Mouse (Mus musculus): ENCODE data around the gene Carns1. TPM values are rescaled to one million over a fixed set of nuclear protein-coding genes. Genes with fewer than 3 reads are reported as not detected.

The Carns1 gene
- total and polyA plus RNA-seq, 3 experiments = 24.4 to 78.0 (median 27.0) TPM

- no peak overlapping the region for H3K27ac ChIP-seq
- H3K4me3 ChIP-seq = no peak overlapping the region
- DNase-seq = no peak
- H3K4me1 ChIP-seq (ENCODE audit: control insufficient read depth, insufficient read depth, low read length) = peaks cover 5% of the 10 kb centered on the region
- intact Hi-C loops (cut with DNase I) = no loop called here
- H3K27me3 ChIP-seq (ENCODE audit: control insufficient read depth, insufficient read depth, low read length) = no peaks in the 10 kb centered on the region
- no peak for TF ChIP-seq CTCF (IDR thresholded peaks at IDR 0.05)
- TF ChIP-seq EP300 (IDR thresholded peaks at IDR 0.05; ENCODE audit: insufficient read depth, low read depth, low read length) = no peak
- no peak for TF ChIP-seq POLR2A (IDR thresholded peaks at IDR 0.05; ENCODE audit: insufficient read depth, low read depth, low read length)
- WGBS = 77% methylated on average over 6 of the region's 6 CpGs
- no peaks in the 10 kb centered on the region for H3K79me2 ChIP-seq (replicated peaks; ENCODE audit: control insufficient read depth, insufficient read depth, low read length)
- peaks cover 2% of the 10 kb centered on the region; the same call in 1 of the 2 replicates for H3K36me3 ChIP-seq (ENCODE audit: control insufficient read depth, insufficient read depth, low read length)
- H3K9ac ChIP-seq (ENCODE audit: low read depth, low read length) = no peak overlapping the region
These were observed 55.4 kb downstream of the Carns1 start for GRCm38 (mm10) chr19:4119716-4120487.

- Histone ChIP-seq H3K27me3 (ENCODE audit: control insufficient read depth, insufficient read depth, low read length) (no peaks in the 10 kb centered on the region), H3K4me1 (ENCODE audit: control insufficient read depth, insufficient read depth, low read length) (peaks cover 9% of the 10 kb centered on the region), H3K4me3 (no peak overlapping the region), H3K36me3 (ENCODE audit: control insufficient read depth, insufficient read depth, low read length) (peaks cover 2% of the 10 kb centered on the region; the same call in 1 of the 2 replicates), H3K27ac (no peak overlapping the region), H3K79me2 (replicated peaks; ENCODE audit: control insufficient read depth, insufficient read depth, low read length) (no peaks in the 10 kb centered on the region), H3K9ac (ENCODE audit: low read depth, low read length) (no peak overlapping the region)
- WGBS = 96% methylated on average over 2 of the region's 2 CpGs
- intact Hi-C loops (cut with DNase I) = no loop called here
- no peak for DNase-seq
- TF ChIP-seq POLR2A (IDR thresholded peaks at IDR 0.05; ENCODE audit: insufficient read depth, low read depth, low read length) (no peak), EP300 (IDR thresholded peaks at IDR 0.05; ENCODE audit: insufficient read depth, low read depth, low read length) (no peak), CTCF (IDR thresholded peaks at IDR 0.05) (no peak)
These were observed 56.9 kb downstream of the Carns1 start for GRCm38 (mm10) chr19:4118350-4118749.

DNA sequence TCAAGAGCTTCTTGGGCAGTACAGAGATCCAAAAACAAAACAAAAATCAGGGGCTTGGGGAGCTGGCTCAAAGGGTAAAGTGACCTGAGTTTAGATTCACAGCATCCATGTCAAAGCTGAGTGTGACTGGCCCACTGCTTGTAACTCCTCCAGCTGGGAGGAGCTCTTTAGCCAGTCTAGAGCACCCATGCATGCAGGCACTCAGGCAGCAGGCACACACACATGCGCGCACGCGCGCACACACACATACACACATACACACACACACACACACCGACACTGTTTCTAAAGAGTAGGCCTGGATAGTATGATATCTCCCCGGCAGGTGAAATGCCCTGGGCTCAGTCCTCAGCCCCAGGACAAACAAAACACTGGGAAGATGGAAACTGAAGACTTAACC lies 58.3 kb downstream of the Carns1 start:
- H3K27me3 ChIP-seq (ENCODE audit: control insufficient read depth, insufficient read depth, low read length) = no peaks in the 10 kb centered on the region
- H3K27ac ChIP-seq = no peak overlapping the region
- H3K9ac ChIP-seq (ENCODE audit: low read depth, low read length) = no peak overlapping the region
- TF ChIP-seq EP300 (IDR thresholded peaks at IDR 0.05; ENCODE audit: insufficient read depth, low read depth, low read length) (no peak), POLR2A (IDR thresholded peaks at IDR 0.05; ENCODE audit: insufficient read depth, low read depth, low read length) (no peak)
- no peak for DNase-seq
- peaks cover 2% of the 10 kb centered on the region; the same call in 1 of the 2 replicates for H3K36me3 ChIP-seq (ENCODE audit: control insufficient read depth, insufficient read depth, low read length)
- H3K4me3 ChIP-seq = no peak overlapping the region
- peaks cover 16% of the 10 kb centered on the region for H3K4me1 ChIP-seq (ENCODE audit: control insufficient read depth, insufficient read depth, low read length)
- no peaks in the 10 kb centered on the region for H3K79me2 ChIP-seq (replicated peaks; ENCODE audit: control insufficient read depth, insufficient read depth, low read length)
- intact Hi-C loops (cut with DNase I) = no loop called here
- WGBS = 95% methylated on average over 7 of the region's 7 CpGs

GRCm38 (mm10) chr19:4115816-4116215 lies 59.5 kb downstream of the Carns1 start:
- Histone ChIP-seq H3K36me3 (ENCODE audit: control insufficient read depth, insufficient read depth, low read length) (peaks cover 2% of the 10 kb centered on the region; the same call in 1 of the 2 replicates), H3K79me2 (replicated peaks; ENCODE audit: control insufficient read depth, insufficient read depth, low read length) (no peaks in the 10 kb centered on the region), H3K9ac (ENCODE audit: low read depth, low read length) (no peak overlapping the region), H3K4me3 (no peak overlapping the region), H3K27ac (no peak overlapping the region), H3K27me3 (ENCODE audit: control insufficient read depth, insufficient read depth, low read length) (no peaks in the 10 kb centered on the region), H3K4me1 (ENCODE audit: control insufficient read depth, insufficient read depth, low read length) (peaks cover 14% of the 10 kb centered on the region)
- intact Hi-C loops (cut with DNase I) = no loop called here
- TF ChIP-seq POLR2A (IDR thresholded peaks at IDR 0.05; ENCODE audit: insufficient read depth, low read depth, low read length) (no peak), CTCF (IDR thresholded peaks at IDR 0.05) (no peak), EP300 (IDR thresholded peaks at IDR 0.05; ENCODE audit: insufficient read depth, low read depth, low read length) (no peak)
- DNase-seq = no peak
- WGBS = 84% methylated on average over 11 of the region's 11 CpGs

DNA sequence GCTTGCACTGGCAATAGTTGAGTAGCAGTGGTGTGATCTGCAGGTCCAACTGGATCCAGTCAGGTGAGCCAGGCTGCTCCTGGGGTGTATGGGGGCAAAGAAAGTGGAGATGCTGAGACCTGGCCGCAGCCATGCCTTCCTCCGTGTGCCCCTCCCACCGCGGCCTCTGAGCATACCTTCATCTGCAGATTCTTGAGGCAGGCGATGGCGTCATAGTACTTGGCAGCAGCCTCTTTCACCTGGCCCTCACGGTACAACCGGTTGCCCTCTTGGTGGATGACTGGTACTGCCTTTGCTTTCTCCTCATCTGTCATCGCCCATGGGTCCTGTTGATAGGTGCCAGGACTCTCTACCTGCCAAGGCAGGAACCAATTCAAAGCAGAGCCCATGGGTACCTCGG lies 60.1 kb downstream of the Carns1 start:
- Histone ChIP-seq H3K36me3 (ENCODE audit: control insufficient read depth, insufficient read depth, low read length) (no peaks in the 10 kb centered on the region), H3K27me3 (ENCODE audit: control insufficient read depth, insufficient read depth, low read length) (no peaks in the 10 kb centered on the region), H3K4me3 (no peak overlapping the region), H3K9ac (ENCODE audit: low read depth, low read length) (no peak overlapping the region), H3K4me1 (ENCODE audit: control insufficient read depth, insufficient read depth, low read length) (peaks cover 10% of the 10 kb centered on the region), H3K27ac (no peak overlapping the region), H3K79me2 (replicated peaks; ENCODE audit: control insufficient read depth, insufficient read depth, low read length) (no peaks in the 10 kb centered on the region)
- 89% methylated on average over 10 of the region's 10 CpGs for WGBS
- no peak for DNase-seq
- intact Hi-C loops (cut with DNase I) = no loop called here
- no peak for TF ChIP-seq EP300 (IDR thresholded peaks at IDR 0.05; ENCODE audit: insufficient read depth, low read depth, low read length)
- no peak for TF ChIP-seq CTCF (IDR thresholded peaks at IDR 0.05)
- no peak for TF ChIP-seq POLR2A (IDR thresholded peaks at IDR 0.05; ENCODE audit: insufficient read depth, low read depth, low read length)

DNA sequence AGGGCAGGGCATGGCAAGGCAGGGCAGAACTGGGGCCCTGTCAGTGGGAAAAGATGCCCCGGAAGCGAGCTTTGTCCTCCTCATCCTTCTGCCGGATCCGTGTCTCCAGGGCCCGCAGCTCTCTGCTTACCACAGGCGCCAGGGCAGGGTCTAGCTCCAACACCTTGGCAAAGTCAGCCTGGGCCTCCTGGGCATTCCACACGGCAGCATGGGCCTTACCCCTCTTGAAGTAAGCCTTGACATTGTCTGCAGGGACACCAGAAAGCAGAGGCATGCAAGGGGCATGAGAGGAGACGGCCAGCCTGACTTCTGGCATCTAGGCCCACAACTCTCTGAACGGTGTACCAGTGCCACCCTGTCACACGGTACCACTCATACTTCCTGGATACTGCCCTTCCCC lies 60.7 kb downstream of the Carns1 start:
- no peak for DNase-seq
- Histone ChIP-seq H3K9ac (ENCODE audit: low read depth, low read length) (no peak overlapping the region), H3K4me3 (no peak overlapping the region), H3K79me2 (replicated peaks; ENCODE audit: control insufficient read depth, insufficient read depth, low read length) (no peaks in the 10 kb centered on the region), H3K36me3 (ENCODE audit: control insufficient read depth, insufficient read depth, low read length) (no peaks in the 10 kb centered on the region), H3K27me3 (ENCODE audit: control insufficient read depth, insufficient read depth, low read length) (no peaks in the 10 kb centered on the region), H3K4me1 (ENCODE audit: control insufficient read depth, insufficient read depth, low read length) (peaks cover 10% of the 10 kb centered on the region), H3K27ac (no peak overlapping the region)
- no peak for TF ChIP-seq POLR2A (IDR thresholded peaks at IDR 0.05; ENCODE audit: insufficient read depth, low read depth, low read length)
- no peak for TF ChIP-seq EP300 (IDR thresholded peaks at IDR 0.05; ENCODE audit: insufficient read depth, low read depth, low read length)
- no peak for TF ChIP-seq CTCF (IDR thresholded peaks at IDR 0.05)
- 87% methylated on average over 10 of the region's 10 CpGs for WGBS
- intact Hi-C loops (cut with DNase I) = no loop called here

Small RNA genes within 50 kb of the gene (microRNA-seq; reads per million reads assigned to microRNA genes)
- 0 reads per million in 2 experiments for gene Gm26115

Other genes with a start within 250 kb of the Carns1 start
Only the 30 nearest of the 32 such genes appear.
- under 1 TPM; 0.39 to 0.61 TPM for gene Aldh3b3, start 216.8 kb downstream of the Carns1 start, total RNA-seq (2021)
- gene Aldh3b3, start 216.8 kb downstream of the Carns1 start, polyA plus RNA-seq (2012; rRNA removed) = 2.8 and 5.4 TPM in 2 replicates
- under 1 TPM; 0.18 to 0.26 TPM for gene Aldh3b2, start 203.2 kb downstream of the Carns1 start, total RNA-seq (2021)
- gene Aldh3b2, start 203.2 kb downstream of the Carns1 start, polyA plus RNA-seq (2012; rRNA removed) = 0.91 and 1.6 TPM in 2 replicates
- gene Acy3, start 188.9 kb downstream of the Carns1 start, total RNA-seq (2021) = 10 to 100 TPM; 21.5 to 28.0 TPM
- 68.7 and 89.9 TPM in 2 replicates for gene Acy3, start 188.9 kb downstream of the Carns1 start, polyA plus RNA-seq (2012; rRNA removed)
- not detected for gene Tbx10, start 182.7 kb downstream of the Carns1 start, total RNA-seq (2021)
- 0.14 TPM in 1 of 2 replicates, not detected in the other for gene Tbx10, start 182.7 kb downstream of the Carns1 start, polyA plus RNA-seq (2012; rRNA removed)
- 100 to 1,000 TPM; 136 to 149 TPM for gene Nudt8, start 174.9 kb downstream of the Carns1 start, total RNA-seq (2021)
- gene Nudt8, start 174.9 kb downstream of the Carns1 start, polyA plus RNA-seq (2012; rRNA removed) = 46.4 and 61.9 TPM in 2 replicates
- gene Gm49405, start 174.9 kb downstream of the Carns1 start, total RNA-seq (2021) = 1 to 10 TPM; 1.0 to 1.7 TPM
- gene Gm49405, start 174.9 kb downstream of the Carns1 start, polyA plus RNA-seq (2012; rRNA removed) = 11.0 TPM in 2 replicates
- gene Doc2g, start 172.2 kb downstream of the Carns1 start, total RNA-seq (2021) = 100 to 1,000 TPM; 193 to 236 TPM
- gene Doc2g, start 172.2 kb downstream of the Carns1 start, polyA plus RNA-seq (2012; rRNA removed) = 432 and 597 TPM in 2 replicates
- gene Ndufv1, start 162.7 kb downstream of the Carns1 start, total RNA-seq (2021) = 1,000 to 10,000 TPM; 1,031 to 1,231 TPM
- gene Ndufv1, start 162.7 kb downstream of the Carns1 start, polyA plus RNA-seq (2012; rRNA removed) = 1,078 and 1,145 TPM in 2 replicates
- gene Gstp1, start 137.5 kb downstream of the Carns1 start, total RNA-seq (2021) = 100 to 1,000 TPM; 356 to 371 TPM
- 480 and 490 TPM in 2 replicates for gene Gstp1, start 137.5 kb downstream of the Carns1 start, polyA plus RNA-seq (2012; rRNA removed)
- gene Gstp2, start 129.5 kb downstream of the Carns1 start, total RNA-seq (2021) = 100 to 1,000 TPM; 121 to 137 TPM
- gene Gstp2, start 129.5 kb downstream of the Carns1 start, polyA plus RNA-seq (2012; rRNA removed) = 38.3 and 58.2 TPM in 2 replicates
- not detected for gene Gstp3, start 115.9 kb downstream of the Carns1 start, total RNA-seq (2021)
- 1.1 TPM in 1 of 2 replicates, not detected in the other for gene Gstp3, start 115.9 kb downstream of the Carns1 start, polyA plus RNA-seq (2012; rRNA removed)
- not detected for gene Cabp2, start 93.9 kb downstream of the Carns1 start, total RNA-seq (2021)
- not detected in 2 replicates for gene Cabp2, start 93.9 kb downstream of the Carns1 start, polyA plus RNA-seq (2012; rRNA removed)
- gene Cdk2ap2, start 78.3 kb downstream of the Carns1 start, total RNA-seq (2021) = 10 to 100 TPM; 39.9 to 43.2 TPM
- 81.3 and 85.3 TPM in 2 replicates for gene Cdk2ap2, start 78.3 kb downstream of the Carns1 start, polyA plus RNA-seq (2012; rRNA removed)
- gene Pitpnm1, start 75.5 kb downstream of the Carns1 start, total RNA-seq (2021) = 10 to 100 TPM; 18.1 to 19.9 TPM
- gene Pitpnm1, start 75.5 kb downstream of the Carns1 start, polyA plus RNA-seq (2012; rRNA removed) = 43.6 and 49.9 TPM in 2 replicates
- 10 to 100 TPM; 55.1 to 60.6 TPM for gene Aip, start 49.6 kb downstream of the Carns1 start, total RNA-seq (2021)
- gene Aip, start 49.6 kb downstream of the Carns1 start, polyA plus RNA-seq (2012; rRNA removed) = 69.4 and 82.1 TPM in 2 replicates
- gene Gpr152, start 35.7 kb downstream of the Carns1 start, total RNA-seq (2021) = under 1 TPM in 1 of 2 experiments, not detected in 1; 0.05 TPM
- gene Gpr152, start 35.7 kb downstream of the Carns1 start, polyA plus RNA-seq (2012; rRNA removed) = 0.12 TPM in 2 replicates
- gene Cabp4, start 31.4 kb downstream of the Carns1 start, total RNA-seq (2021) = not detected
- 0.21 TPM in 1 of 2 replicates, not detected in the other for gene Cabp4, start 31.4 kb downstream of the Carns1 start, polyA plus RNA-seq (2012; rRNA removed)
- 10 to 100 TPM; 43.9 to 45.1 TPM for gene Coro1b, start 26.9 kb downstream of the Carns1 start, total RNA-seq (2021)
- 83.3 and 95.0 TPM in 2 replicates for gene Coro1b, start 26.9 kb downstream of the Carns1 start, polyA plus RNA-seq (2012; rRNA removed)
- gene Ptprcap, start 21.9 kb downstream of the Carns1 start, total RNA-seq (2021) = 1 to 10 TPM; 1.1 to 1.7 TPM
- gene Ptprcap, start 21.9 kb downstream of the Carns1 start, polyA plus RNA-seq (2012; rRNA removed) = 2.2 and 6.4 TPM in 2 replicates
- gene Rps6kb2, start 12.1 kb downstream of the Carns1 start, total RNA-seq (2021) = 10 to 100 TPM; 14.7 to 18.2 TPM
- gene Rps6kb2, start 12.1 kb downstream of the Carns1 start, polyA plus RNA-seq (2012; rRNA removed) = 29.5 and 32.9 TPM in 2 replicates
- 10 to 100 TPM; 12.4 to 14.4 TPM for gene Tbc1d10c, start 15.8 kb upstream of the Carns1 start, total RNA-seq (2021)
- 13.7 and 15.8 TPM in 2 replicates for gene Tbc1d10c, start 15.8 kb upstream of the Carns1 start, polyA plus RNA-seq (2012; rRNA removed)
- 100 to 1,000 TPM; 272 to 313 TPM for gene Ppp1ca, start 16.6 kb upstream of the Carns1 start, total RNA-seq (2021)
- gene Ppp1ca, start 16.6 kb upstream of the Carns1 start, polyA plus RNA-seq (2012; rRNA removed) = 406 and 497 TPM in 2 replicates
- 1 to 10 TPM; 4.1 to 4.4 TPM for gene Rad9a, start 26.2 kb upstream of the Carns1 start, total RNA-seq (2021)
- 13.5 and 13.9 TPM in 2 replicates for gene Rad9a, start 26.2 kb upstream of the Carns1 start, polyA plus RNA-seq (2012; rRNA removed)
- gene Clcf1, start 38.8 kb upstream of the Carns1 start, total RNA-seq (2021) = 1 to 10 TPM in 1 of 2 experiments, under 1 TPM in 1; 0.55 to 1.0 TPM
- gene Clcf1, start 38.8 kb upstream of the Carns1 start, polyA plus RNA-seq (2012; rRNA removed) = 2.8 and 5.4 TPM in 2 replicates
- not detected for gene AC109138.7, start 38.9 kb upstream of the Carns1 start, total RNA-seq (2021)
- 15.3 TPM in 1 of 2 replicates, not detected in the other for gene AC109138.7, start 38.9 kb upstream of the Carns1 start, polyA plus RNA-seq (2012; rRNA removed)
- 10 to 100 TPM in 1 of 2 experiments, 1 to 10 TPM in 1; 9.2 to 12.0 TPM for gene Pold4, start 56.4 kb upstream of the Carns1 start, total RNA-seq (2021)
- 36.9 and 48.1 TPM in 2 replicates for gene Pold4, start 56.4 kb upstream of the Carns1 start, polyA plus RNA-seq (2012; rRNA removed)
- 1 to 10 TPM; 6.7 to 7.3 TPM for gene Ssh3, start 93.7 kb upstream of the Carns1 start, total RNA-seq (2021)
- 13.7 and 15.9 TPM in 2 replicates for gene Ssh3, start 93.7 kb upstream of the Carns1 start, polyA plus RNA-seq (2012; rRNA removed)
- under 1 TPM; 0.34 to 0.60 TPM for gene Ankrd13d, start 107.7 kb upstream of the Carns1 start, total RNA-seq (2021)
- 1.4 and 1.5 TPM in 2 replicates for gene Ankrd13d, start 107.7 kb upstream of the Carns1 start, polyA plus RNA-seq (2012; rRNA removed)
- 10 to 100 TPM; 56.0 to 59.0 TPM for gene Grk2, start 130.7 kb upstream of the Carns1 start, total RNA-seq (2021)
- 53.6 and 61.3 TPM in 2 replicates for gene Grk2, start 130.7 kb upstream of the Carns1 start, polyA plus RNA-seq (2012; rRNA removed)
- 10 to 100 TPM; 36.4 to 38.6 TPM for gene Kdm2a, start 222.8 kb upstream of the Carns1 start, total RNA-seq (2021)
- 49.7 and 82.9 TPM in 2 replicates for gene Kdm2a, start 222.8 kb upstream of the Carns1 start, polyA plus RNA-seq (2012; rRNA removed)